ENCODE assay signal across 34 mouse cellular contexts in genomic region chr13:109096654-109097053, GRCm38 (mm10).
"Had no signal": no experiment of that assay in that cellular context is flagged by ENCODE, and none has a peak within 500 bp of the region (broad histone marks: within the 10 kb centered on the region; RNA-seq: fewer than 3 reads in every experiment).

No protein-coding gene starts in this region.

- H3K27me3 ChIP-seq: heart, embryonic 12.5 days; heart, embryonic 13.5 days; heart, embryonic 15.5 days; hindbrain, embryonic 12.5 days; hindbrain, embryonic 13.5 days; hindbrain, embryonic 15.5 days; kidney, embryonic 15.5 days had no signal

- DNase-seq: heart, postnatal 10 days; heart, postnatal 14 days; heart, postnatal 36 days; heart, postnatal 4 days; kidney, adult 11 months; kidney, adult 18-20 months; kidney, adult 2 months; kidney, adult 8-10 months; kidney, adult 9 months; kidney, postnatal 10 days; kidney, postnatal 14 days; kidney, postnatal 25 days; kidney, postnatal 36 days; kidney, postnatal 4 days; layer of hippocampus, adult 9-11 months; layer of hippocampus, postnatal 36 days had no signal

- ATAC-seq: hindbrain, embryonic 16.5 days; hindbrain, postnatal 0 days; inflammation-experienced regulatory T-cells, adult 6 months; intestine, embryonic 16.5 days had no signal

- H3K36me3 ChIP-seq: heart, embryonic 10.5 days; heart, embryonic 12.5 days; heart, embryonic 13.5 days; heart, embryonic 15.5 days; hindbrain, embryonic 10.5 days; hindbrain, embryonic 12.5 days; hindbrain, embryonic 13.5 days; hindbrain, embryonic 15.5 days; kidney, embryonic 15.5 days had no signal

- H3K9ac ChIP-seq: heart, embryonic 12.5 days; heart, embryonic 13.5 days; heart, embryonic 15.5 days; hindbrain, embryonic 12.5 days; hindbrain, embryonic 13.5 days; hindbrain, embryonic 14.5 days; hindbrain, embryonic 15.5 days; kidney, embryonic 15.5 days had no signal

- H3K4me1 ChIP-seq: heart, embryonic 10.5 days; heart, embryonic 12.5 days; heart, embryonic 13.5 days; heart, embryonic 15.5 days; hindbrain, embryonic 10.5 days; hindbrain, embryonic 12.5 days; hindbrain, embryonic 13.5 days; hindbrain, embryonic 15.5 days; kidney, embryonic 15.5 days had no signal

- H3K9me3 ChIP-seq: heart, embryonic 10.5 days; heart, embryonic 12.5 days; heart, embryonic 13.5 days; heart, embryonic 15.5 days; hindbrain, embryonic 10.5 days; hindbrain, embryonic 12.5 days; hindbrain, embryonic 13.5 days; hindbrain, embryonic 15.5 days; kidney, embryonic 15.5 days had no signal

- H3K4me3 ChIP-seq: heart, embryonic 10.5 days; heart, embryonic 12.5 days; heart, embryonic 13.5 days; heart, embryonic 15.5 days; hindbrain, embryonic 10.5 days; hindbrain, embryonic 12.5 days; hindbrain, embryonic 13.5 days; hindbrain, embryonic 15.5 days; kidney, embryonic 15.5 days; layer of hippocampus, adult 2 months; left cerebral cortex, adult 2 months had no signal

- H3K4me2 ChIP-seq: heart, embryonic 11.5 days; heart, embryonic 12.5 days; heart, embryonic 13.5 days; heart, embryonic 15.5 days; hindbrain, embryonic 12.5 days; hindbrain, embryonic 13.5 days; hindbrain, embryonic 14.5 days; hindbrain, embryonic 15.5 days; kidney, embryonic 15.5 days had no signal

- H3K27ac ChIP-seq: heart, embryonic 10.5 days; heart, embryonic 13.5 days; heart, embryonic 15.5 days; hindbrain, embryonic 10.5 days; hindbrain, embryonic 12.5 days; hindbrain, embryonic 13.5 days; hindbrain, embryonic 14.5 days; hindbrain, embryonic 15.5 days; hindbrain, postnatal 0 days; kidney, embryonic 15.5 days; kidney, postnatal 0 days; layer of hippocampus, adult 2 months; left cerebral cortex, adult 2 months had no signal
